31 mouse cellular contexts compared by ENCODE assay signal in genomic region chr7:89161610-89162378, GRCm38 (mm10).
A peak's percentile ranks its signal among the peaks of the same experiment; 100 is the strongest.
DNase-seq lines count a peak whose midpoint lies in the region; ATAC-seq and TF ChIP-seq lines count a peak whose summit lies in the region.
"Had no signal": no experiment of that assay in that cellular context is flagged by ENCODE, and none has a peak within 500 bp of the region (broad histone marks: within the 10 kb centered on the region; RNA-seq: fewer than 3 reads in every experiment).

No protein-coding gene starts in this region.

- no peak overlapping the region for H3K27ac ChIP-seq in forebrain, embryonic 14.5 days (ENCODE audit: low read depth, low read length)
- H3K27ac ChIP-seq in forebrain, postnatal 0 days (ENCODE audit: low read depth, low read length), result no peak overlapping the region
- no peak overlapping the region for H3K27ac ChIP-seq in lung, embryonic 14.5 days (ENCODE audit: low read depth)
- no peak overlapping the region for H3K27ac ChIP-seq in hindbrain, embryonic 14.5 days
- H3K27ac ChIP-seq: embryonic facial prominence, embryonic 10.5 days; embryonic facial prominence, embryonic 15.5 days; forebrain, embryonic 15.5 days; heart, embryonic 10.5 days; hindbrain, embryonic 13.5 days; limb, embryonic 10.5 days; limb, embryonic 15.5 days; liver, embryonic 15.5 days; lung, embryonic 15.5 days; midbrain, embryonic 15.5 days had no signal

- H3K4me2 ChIP-seq in forebrain, embryonic 14.5 days (ENCODE audit: low read length), result no peak overlapping the region
- no peak overlapping the region for H3K4me2 ChIP-seq in forebrain, postnatal 0 days (ENCODE audit: low read depth)
- H3K4me2 ChIP-seq in lung, embryonic 14.5 days, result no peak overlapping the region
- no peak overlapping the region for H3K4me2 ChIP-seq in hindbrain, embryonic 14.5 days (replicated peaks)
- H3K4me2 ChIP-seq: embryonic facial prominence, embryonic 15.5 days; forebrain, embryonic 15.5 days; hindbrain, embryonic 13.5 days; limb, embryonic 15.5 days; liver, embryonic 15.5 days; lung, embryonic 15.5 days; midbrain, embryonic 15.5 days had no signal

- DNase-seq in forebrain, embryonic 14.5 days (ENCODE audit: low spot score), result peak; percentile 25
- DNase-seq in forebrain, postnatal 0 days, result no peak
- DNase-seq in lung, embryonic 14.5 days, result peak; percentile 24
- DNase-seq in lung, postnatal 36 days, result no peak
- peak; percentile 68 for DNase-seq in gonadal fat pad, adult 2 months (ENCODE audit: low read depth)
- DNase-seq in hindbrain, embryonic 14.5 days (ENCODE audit: low spot score), result no peak
- DNase-seq in left cerebral cortex, postnatal 4 days, result no peak
- DNase-seq: adrenal gland, postnatal 25 days; cerebellum, adult 2 months; cerebellum, postnatal 14 days; gastrocnemius, postnatal 10 days; heart, adult 11 months; heart, postnatal 36 days; kidney, adult 2 months; kidney, postnatal 36 days; layer of hippocampus, postnatal 36 days; lung, postnatal 4 days; right cerebral cortex, postnatal 4 days; thymus, adult 2 months; thymus, postnatal 36 days had no signal

- no peaks in the 10 kb centered on the region for H3K9me3 ChIP-seq in forebrain, embryonic 14.5 days (replicated peaks; ENCODE audit: control insufficient read depth, low read length)
- H3K9me3 ChIP-seq in forebrain, postnatal 0 days (ENCODE audit: low read length), result no peaks in the 10 kb centered on the region
- H3K9me3 ChIP-seq in lung, embryonic 14.5 days (ENCODE audit: low read depth, low read length), result no peaks in the 10 kb centered on the region
- H3K9me3 ChIP-seq in hindbrain, embryonic 14.5 days (ENCODE audit: control insufficient read depth, low read length), result no peaks in the 10 kb centered on the region
- H3K9me3 ChIP-seq: embryonic facial prominence, embryonic 10.5 days; embryonic facial prominence, embryonic 15.5 days; forebrain, embryonic 15.5 days; heart, embryonic 10.5 days; hindbrain, embryonic 13.5 days; limb, embryonic 10.5 days; limb, embryonic 15.5 days; liver, embryonic 15.5 days; lung, embryonic 15.5 days; midbrain, embryonic 15.5 days had no signal

- no peak overlapping the region for H3K9ac ChIP-seq in forebrain, embryonic 14.5 days (ENCODE audit: low read length)
- H3K9ac ChIP-seq in forebrain, postnatal 0 days, result no peak overlapping the region
- H3K9ac ChIP-seq in lung, embryonic 14.5 days, result no peak overlapping the region
- H3K9ac ChIP-seq in hindbrain, embryonic 14.5 days, result no peak overlapping the region
- H3K9ac ChIP-seq: embryonic facial prominence, embryonic 15.5 days; forebrain, embryonic 15.5 days; hindbrain, embryonic 13.5 days; limb, embryonic 15.5 days; liver, embryonic 15.5 days; lung, embryonic 15.5 days; midbrain, embryonic 15.5 days had no signal

- no peak overlapping the region for H3K4me3 ChIP-seq in forebrain, embryonic 14.5 days (ENCODE audit: low read depth, low read length)
- H3K4me3 ChIP-seq in forebrain, postnatal 0 days (ENCODE audit: low read depth, low read length), result no peak overlapping the region
- no peak overlapping the region for H3K4me3 ChIP-seq in lung, embryonic 14.5 days (ENCODE audit: low read depth, low read length)
- no peak overlapping the region for H3K4me3 ChIP-seq in hindbrain, embryonic 14.5 days (replicated peaks; ENCODE audit: low read length)
- H3K4me3 ChIP-seq: embryonic facial prominence, embryonic 10.5 days; embryonic facial prominence, embryonic 15.5 days; forebrain, embryonic 15.5 days; heart, embryonic 10.5 days; hindbrain, embryonic 13.5 days; limb, embryonic 10.5 days; limb, embryonic 15.5 days; liver, embryonic 15.5 days; lung, embryonic 15.5 days; midbrain, embryonic 15.5 days had no signal

- TF ChIP-seq CTCF in forebrain, postnatal 0 days (IDR thresholded peaks at IDR 0.05; ENCODE audit: low read depth), result no peak
- TF ChIP-seq CTCF in lung, embryonic 14.5 days (IDR thresholded peaks at IDR 0.05; ENCODE audit: low read depth), result no peak

- 0 out of 2 replicates have a peak, but pooled peaks cover 7% of the 10 kb centered on the region for H3K36me3 ChIP-seq in forebrain, embryonic 14.5 days (ENCODE audit: control insufficient read depth, insufficient read depth, low read length)
- 0 out of 2 replicates have a peak, but pooled peaks cover 2% of the 10 kb centered on the region for H3K36me3 ChIP-seq in forebrain, postnatal 0 days (ENCODE audit: insufficient read depth)
- peaks cover 3% of the 10 kb centered on the region; the same call in 1 of the 2 replicates for H3K36me3 ChIP-seq in lung, embryonic 14.5 days (ENCODE audit: insufficient read depth)
- 0 out of 2 replicates have a peak, but pooled peaks cover 12% of the 10 kb centered on the region for H3K36me3 ChIP-seq in hindbrain, embryonic 14.5 days (replicated peaks; ENCODE audit: control insufficient read depth, insufficient read depth)
- H3K36me3 ChIP-seq: liver, embryonic 15.5 days; lung, embryonic 15.5 days; midbrain, embryonic 15.5 days had no signal

- WGBS in forebrain, embryonic 14.5 days, result 87% methylated on average over 6 of the region's 6 CpGs
- WGBS in forebrain, postnatal 0 days, result 88% methylated on average over 6 of the region's 6 CpGs
- WGBS in lung, embryonic 14.5 days, result 65% methylated on average over 6 of the region's 6 CpGs
- 89% methylated on average over 6 of the region's 6 CpGs for WGBS in hindbrain, embryonic 14.5 days

- no peak for ATAC-seq in forebrain, embryonic 14.5 days
- ATAC-seq in forebrain, postnatal 0 days, result no peak
- no peak for ATAC-seq in lung, embryonic 14.5 days (ENCODE audit: insufficient read depth)
- no peak for ATAC-seq in hindbrain, embryonic 14.5 days (ENCODE audit: low FRiP score)
- no peak for ATAC-seq in monocyte, adult 5-6 weeks (replicated peaks; ENCODE audit: insufficient number of reproducible peaks, low FRiP score, low TSS enrichment, poor library complexity, severe bottlenecking)
- ATAC-seq: forebrain, embryonic 15.5 days; midbrain, embryonic 15.5 days had no signal

- intact Hi-C loops in left cerebral cortex, postnatal 4 days (cut with DNase I), result no loop called here

- no peaks in the 10 kb centered on the region for H3K27me3 ChIP-seq in forebrain, embryonic 14.5 days (replicated peaks; ENCODE audit: control insufficient read depth, insufficient read depth, low read length)
- no peaks in the 10 kb centered on the region for H3K27me3 ChIP-seq in forebrain, postnatal 0 days (ENCODE audit: insufficient read depth, low read length)
- H3K27me3 ChIP-seq in lung, embryonic 14.5 days (ENCODE audit: insufficient read depth, low read length), result no peaks in the 10 kb centered on the region
- H3K27me3 ChIP-seq in hindbrain, embryonic 14.5 days (ENCODE audit: control insufficient read depth, insufficient read depth, low read length), result no peaks in the 10 kb centered on the region
- H3K27me3 ChIP-seq: embryonic facial prominence, embryonic 15.5 days; forebrain, embryonic 15.5 days; hindbrain, embryonic 13.5 days; limb, embryonic 15.5 days; liver, embryonic 15.5 days; lung, embryonic 15.5 days; midbrain, embryonic 15.5 days had no signal

- no peaks in the 10 kb centered on the region for H3K4me1 ChIP-seq in forebrain, embryonic 14.5 days (ENCODE audit: control insufficient read depth, insufficient read depth, low read length)
- no peaks in the 10 kb centered on the region for H3K4me1 ChIP-seq in forebrain, postnatal 0 days (ENCODE audit: insufficient read depth)
- H3K4me1 ChIP-seq in lung, embryonic 14.5 days (ENCODE audit: insufficient read depth), result no peaks in the 10 kb centered on the region; the same call in 1 of the 2 replicates
- H3K4me1 ChIP-seq in hindbrain, embryonic 14.5 days (replicated peaks; ENCODE audit: control insufficient read depth, insufficient read depth, low read length), result no peaks in the 10 kb centered on the region
- H3K4me1 ChIP-seq: heart, embryonic 10.5 days; hindbrain, embryonic 13.5 days; limb, embryonic 10.5 days; liver, embryonic 15.5 days; midbrain, embryonic 15.5 days had no signal

Comparison
In these comparisons a context has a peak if more than half of its experiments do, and no peak if none do; other contexts are left out.
1. DNase-seq: peak in forebrain, embryonic 14.5 days (single experiment), lung, embryonic 14.5 days (single experiment) and gonadal fat pad, adult 2 months (single experiment); none in forebrain, postnatal 0 days (single experiment), lung, postnatal 36 days (single experiment), hindbrain, embryonic 14.5 days (single experiment) and left cerebral cortex, postnatal 4 days (single experiment).